Mouse (Mus musculus) heart, adult 2 months (tissue): Measurements from ENCODE around the gene Sema3b.
A peak's percentile ranks its signal among the peaks of the same experiment; 100 is the strongest.
"Not testable (repeated sequence)": the region's sequence is repeated elsewhere in the genome, so short reads cannot be mapped to it uniquely, and the experiment has no call there.

ENCODE experiments used
- CTCF ChIP-seq: fragments of 200-600 bp; IDR thresholded peaks from 2 replicates; pipeline ENCODE4 v1.8.1; 2022; ENCODE audit warnings: antibody characterized with exemption, mild to moderate bottlenecking, moderate library complexity
- EP300 ChIP-seq: fragments of 200-500 bp; IDR thresholded peaks from 2 replicates; pipeline ENCODE4 v1.6.1; 2011; ENCODE audit warnings: low read depth, low read length, control low read depth; ENCODE audit not compliant: insufficient read depth

- peak; percentile 43 for TF ChIP-seq CTCF
- not testable (repeated sequence) for TF ChIP-seq EP300
These were observed 35.3 kb downstream of the Sema3b start for GRCm38 (mm10) chr9:107573774-107574173.
